Mouse (Mus musculus) stomach, postnatal 0 days (tissue): Measurements from ENCODE around the gene Tacr2. TPM values are rescaled to one million over a fixed set of nuclear protein-coding genes. Genes with fewer than 3 reads are reported as not detected.

ENCODE experiments used
- ATAC-seq: fragments of 200-750 bp; cut with Nextera tagmentation; 2 replicates; pipeline ENCODE4 v1.8.0; 2017; ENCODE audit not compliant: low FRiP score, low TSS enrichment
- DNase-seq: peaks from one replicate; pipeline ENCODE4 v3.0.0-alpha.2; 2016; ENCODE audit warnings: low spot score
- H3K27ac ChIP-seq: fragments of 300-500 bp; sonication (generic); replicated peaks from 2 replicates; pipeline ENCODE4 v1.5.1; 2014; ENCODE audit warnings: mild to moderate bottlenecking, control low read depth
- H3K27me3 ChIP-seq: fragments of 300-500 bp; sonication (generic); 2 replicates; pipeline ENCODE4 v1.6.1; 2014; ENCODE audit warnings: low read length; ENCODE audit not compliant: control insufficient read depth, insufficient read depth
- H3K36me3 ChIP-seq: fragments of 300-500 bp; sonication (generic); 2 replicates; pipeline ENCODE4 v1.6.1; 2014; ENCODE audit warnings: low read length, mixed read lengths; ENCODE audit not compliant: control insufficient read depth, insufficient read depth
- H3K4me1 ChIP-seq: fragments of 300-500 bp; sonication (generic); replicated peaks from 2 replicates; pipeline ENCODE4 v1.6.1; 2014; ENCODE audit warnings: antibody characterized with exemption; ENCODE audit not compliant: control insufficient read depth, insufficient read depth
- H3K4me2 ChIP-seq: fragments of 300-500 bp; sonication (generic); replicated peaks from 2 replicates; pipeline ENCODE4 v1.6.1; 2014; ENCODE audit warnings: low read depth, mild to moderate bottlenecking, control low read depth, moderate library complexity
- H3K4me3 ChIP-seq: fragments of 300-500 bp; sonication (generic); 2 replicates; pipeline ENCODE4 v1.5.1; 2014; ENCODE audit warnings: low read depth, low read length, control low read depth
- H3K9ac ChIP-seq: fragments of 300-500 bp; sonication (generic); 2 replicates; pipeline ENCODE4 v1.6.1; 2014; ENCODE audit warnings: mild to moderate bottlenecking, low read length, control low read depth, mixed read lengths
- H3K9me3 ChIP-seq: fragments of 300-500 bp; sonication (generic); 2 replicates; pipeline ENCODE4 v1.6.1; 2016; ENCODE audit warnings: low read length; ENCODE audit not compliant: control insufficient read depth
- CTCF ChIP-seq: IDR thresholded peaks from 2 replicates; pipeline ENCODE4 v1.5.1; 2016; ENCODE audit warnings: antibody characterized with exemption, low read depth, mild to moderate bottlenecking, moderate library complexity
- EP300 ChIP-seq: optimal IDR thresholded peaks from 2 replicates; pipeline ENCODE3; 2016; ENCODE audit warnings: antibody characterized with exemption
- WGBS: fragments of 180-500 bp; shearing (Covaris S2); extraction: QIAGEN DNeasy Blood & Tissue Kit; methylation state at CpG from one replicate; pipeline ENCODE4 v1.1.7; 2014; 5-methylcytosine and 5-hydroxymethylcytosine counted together
- polyA plus RNA-seq: library from polyadenylated mRNA; unstranded; fragments of >200 nt; fragmentation: Nextera tagmentation; extraction: Ambion mirVana; gene quantifications from 2 replicates; pipeline ENCODE4 v1.2.1, GENCODE M21; 2015

Gene Tacr2
- polyA plus RNA-seq, 1 experiment from 2014 or later = 1.3 TPM

DNA sequence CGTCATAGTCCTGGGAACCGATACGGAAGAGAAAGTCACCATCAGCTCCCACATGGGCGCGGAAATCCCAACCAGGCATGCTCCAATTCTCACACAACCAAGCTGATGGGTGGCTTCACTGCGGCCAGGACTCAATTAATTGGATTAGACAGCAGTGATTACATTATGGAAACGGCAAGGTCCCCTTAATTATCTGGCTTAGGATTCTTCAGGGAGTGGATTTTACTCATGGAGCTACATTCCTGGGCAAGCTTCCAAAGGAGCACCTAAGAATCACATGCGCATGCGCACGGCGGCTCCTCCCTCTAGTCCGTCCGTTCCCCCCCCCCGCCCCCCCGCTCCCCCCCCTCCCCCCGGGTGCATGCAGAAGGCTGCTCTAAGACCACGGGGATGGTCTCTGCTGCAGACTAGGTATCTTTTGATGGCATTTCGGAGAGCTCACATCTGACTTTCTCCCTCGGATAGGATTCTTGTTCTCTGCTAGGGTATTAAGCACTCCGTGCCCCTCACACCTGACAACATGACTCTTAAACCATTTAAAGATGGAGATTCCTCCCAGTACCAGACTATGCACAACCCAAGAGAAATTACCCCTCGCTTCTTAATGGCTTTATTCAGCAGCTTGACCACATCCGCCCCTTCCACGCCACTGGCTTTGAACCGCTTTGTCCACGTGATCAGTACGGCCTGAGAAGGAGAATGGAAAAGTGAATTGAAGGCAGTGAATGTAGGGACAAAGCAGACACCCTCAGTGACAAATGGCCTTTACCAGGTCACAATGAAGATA is 44.0 kb downstream of the Tacr2 start:
- Histone ChIP-seq H3K27me3 (no peaks in the 10 kb centered on the region), H3K9ac (no peak overlapping the region), H3K4me1 (no peaks in the 10 kb centered on the region), H3K4me2 (no peak overlapping the region), H3K9me3 (no peaks in the 10 kb centered on the region), H3K27ac (no peak overlapping the region), H3K36me3 (peaks cover 13% of the 10 kb centered on the region; the same call in 1 of the 2 replicates), H3K4me3 (no peak overlapping the region)
- DNase-seq (peak; percentile 27), ATAC-seq (no peak)
- no peak for TF ChIP-seq EP300
- no peak for TF ChIP-seq CTCF
- 75% methylated on average over 21 of the region's 26 CpGs for WGBS

DNA sequence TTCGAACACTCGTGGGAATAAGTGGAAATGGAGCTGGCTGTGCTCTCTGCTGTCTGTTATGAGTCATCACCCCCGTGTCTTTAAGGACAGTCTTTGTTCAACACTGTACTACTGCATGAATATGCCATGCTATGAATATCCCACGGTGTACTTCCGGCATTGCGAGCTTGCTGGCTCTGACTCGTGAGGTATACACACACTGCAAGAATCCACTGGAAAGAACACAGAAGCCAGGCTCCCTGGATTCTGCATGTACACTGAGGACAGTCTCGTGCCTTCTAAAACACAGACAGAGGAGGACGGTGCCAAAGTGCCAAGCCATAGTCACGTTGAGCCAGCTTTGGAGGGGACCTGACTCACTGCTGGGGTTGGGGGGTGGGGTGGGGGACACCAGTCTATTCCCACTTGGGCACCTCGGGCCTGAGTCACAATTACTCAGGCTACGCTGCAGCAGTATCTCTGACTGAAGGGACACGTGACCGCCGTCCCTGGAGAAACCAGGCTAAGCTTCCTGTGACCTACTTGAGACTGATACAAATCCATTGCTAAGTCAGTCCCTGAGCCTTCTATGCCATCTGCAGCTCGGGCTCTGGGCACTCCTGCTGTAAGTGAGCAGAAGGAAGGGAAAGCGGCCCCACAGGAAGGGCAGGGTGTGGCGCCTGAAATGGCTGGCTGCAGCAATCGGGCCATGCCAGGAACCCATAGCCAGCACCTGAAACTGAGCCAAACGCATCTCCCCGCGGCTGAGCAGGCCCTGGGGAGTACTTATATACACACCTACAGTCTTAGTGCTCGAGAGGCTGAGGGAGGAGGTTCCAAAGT is 48.0 kb downstream of the Tacr2 start:
- Histone ChIP-seq H3K4me2 (no peak overlapping the region), H3K36me3 (no peaks in the 10 kb centered on the region; the same call in 1 of the 2 replicates), H3K4me3 (no peak overlapping the region), H3K9ac (no peak overlapping the region), H3K9me3 (no peaks in the 10 kb centered on the region), H3K4me1 (no peaks in the 10 kb centered on the region), H3K27me3 (no peaks in the 10 kb centered on the region), H3K27ac (peak overlapping the region; percentile 45)
- TF ChIP-seq CTCF (no peak), EP300 (no peak)
- WGBS = 61% methylated on average over 23 of the region's 23 CpGs
- DNase-seq (peak; percentile 29), ATAC-seq (peak; percentile 62; the same call in 1 of the 2 replicates)

DNA sequence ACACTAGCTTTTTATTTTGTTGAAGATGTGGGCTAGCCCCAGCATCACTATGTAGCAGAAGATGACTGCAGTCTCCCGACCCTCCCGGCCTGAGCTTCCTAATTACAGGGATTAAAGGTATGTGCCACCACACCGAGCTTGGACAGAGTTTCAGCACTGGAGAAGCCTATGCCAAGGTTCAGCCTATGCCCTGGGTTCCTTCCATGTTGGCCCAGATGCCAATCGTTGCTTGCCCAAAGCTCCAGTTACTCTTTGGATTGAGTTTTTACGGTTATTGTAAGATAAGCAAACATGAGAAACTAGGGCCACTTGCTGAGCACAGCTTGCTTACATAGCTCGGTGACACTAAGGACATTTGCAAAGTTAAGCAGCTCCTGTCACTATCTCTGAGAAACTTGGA is 52.9 kb downstream of the Tacr2 start:
- no peak for ATAC-seq
- TF ChIP-seq CTCF (no peak), EP300 (no peak)
- WGBS = 77% methylated on average over 6 of the region's 6 CpGs

DNA sequence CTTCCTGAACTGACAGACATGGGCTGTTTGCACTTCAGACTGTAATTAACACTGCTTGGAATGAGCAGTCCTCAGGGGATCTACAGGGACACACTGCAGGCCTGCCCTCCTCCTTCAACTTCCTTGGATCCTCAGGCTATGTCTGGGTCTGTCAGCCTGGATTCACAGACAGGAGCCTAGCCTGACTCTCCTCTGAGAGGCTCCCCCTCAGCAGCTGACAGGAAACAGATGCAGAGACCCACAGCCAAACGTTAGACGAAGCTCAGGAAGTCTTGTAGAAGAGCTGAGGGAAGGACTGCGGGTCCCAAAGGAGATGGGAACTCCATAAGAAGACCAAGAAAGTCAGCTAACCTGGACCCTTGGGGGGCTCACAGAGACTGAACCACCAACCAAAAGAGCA is 54.2 kb downstream of the Tacr2 start:
- Histone ChIP-seq H3K4me2 (no peak overlapping the region), H3K9me3 (no peaks in the 10 kb centered on the region), H3K4me3 (no peak overlapping the region), H3K4me1 (no peaks in the 10 kb centered on the region), H3K36me3 (no peaks in the 10 kb centered on the region), H3K27ac (no peak overlapping the region), H3K27me3 (no peaks in the 10 kb centered on the region), H3K9ac (no peak overlapping the region)
- TF ChIP-seq EP300 (no peak), CTCF (no peak)
- ATAC-seq = no peak; the same call in 1 of the 2 replicates
- 34% methylated on average over 3 of the region's 3 CpGs for WGBS
- no peak for DNase-seq

More for the DNA sequence above, 52.9 kb downstream of the Tacr2 start:
- no peaks in the 10 kb centered on the region for H3K27me3 ChIP-seq
- no peak overlapping the region for H3K4me3 ChIP-seq
- no peak overlapping the region for H3K4me2 ChIP-seq
- DNase-seq = no peak
- no peaks in the 10 kb centered on the region for H3K9me3 ChIP-seq
- H3K9ac ChIP-seq = no peak overlapping the region
- H3K27ac ChIP-seq = no peak overlapping the region
- H3K4me1 ChIP-seq = no peaks in the 10 kb centered on the region
- H3K36me3 ChIP-seq = no peaks in the 10 kb centered on the region

DNA sequence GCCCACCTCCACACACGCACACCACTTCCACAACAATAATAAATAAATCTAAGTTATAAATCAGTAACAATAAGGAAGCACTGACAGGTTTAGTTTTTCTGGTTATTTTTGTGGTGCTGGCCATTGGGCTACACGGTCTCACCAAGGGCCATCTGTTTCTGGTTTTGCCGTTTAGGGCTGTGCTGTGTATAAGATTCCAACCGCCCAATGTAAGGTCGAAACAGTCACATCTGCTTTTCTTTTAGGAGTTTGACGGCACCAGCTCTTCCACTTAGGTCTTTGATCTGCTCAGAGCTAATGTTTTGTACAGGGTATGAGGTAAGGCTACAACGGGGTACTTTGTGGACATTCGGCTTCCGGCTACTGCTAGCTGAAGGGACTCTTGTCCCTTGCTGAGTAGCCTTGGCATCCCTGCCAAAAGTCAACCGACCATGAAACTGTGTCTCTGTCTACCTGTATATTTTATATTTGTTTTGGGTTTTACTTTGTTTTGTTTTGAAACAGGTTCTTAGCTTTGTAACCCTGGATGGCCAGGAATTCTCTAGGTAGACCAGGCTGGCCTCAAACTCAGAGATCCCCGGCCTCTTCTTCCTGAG is 56.8 kb downstream of the Tacr2 start:
- WGBS = 85% methylated on average over 11 of the region's 11 CpGs
- DNase-seq (no peak), ATAC-seq (no peak)
- no peak overlapping the region for H3K4me2 ChIP-seq
- H3K9ac ChIP-seq = no peak overlapping the region
- no peaks in the 10 kb centered on the region for H3K36me3 ChIP-seq
- no peaks in the 10 kb centered on the region for H3K4me1 ChIP-seq
- TF ChIP-seq CTCF (no peak), EP300 (no peak)
- H3K27me3 ChIP-seq = no peaks in the 10 kb centered on the region
- no peak overlapping the region for H3K27ac ChIP-seq
- H3K4me3 ChIP-seq = no peak overlapping the region
- H3K9me3 ChIP-seq = no peaks in the 10 kb centered on the region
